Mouse (Mus musculus): ENCODE measurements at regions not wholly inside any gene's neighbourhood (a gene's known extent, or its start where the extent isn't known, plus 50 kb on each side); places are given as distances from the start of the nearest gene placed in this dataset.

- no peak for TF ChIP-seq CTCF (IDR thresholded peaks at IDR 0.05; ENCODE audit: low read depth)
- no peak for TF ChIP-seq EP300 (optimal IDR thresholded peaks at IDR 0.05)
Observed at GRCm38 (mm10) chr12:118410917-118411316, 109.7 kb upstream of the Sp4 start.
